Mouse (Mus musculus): ENCODE data around the gene Mrps15.
"Not testable (repeated sequence)": the region's sequence is repeated elsewhere in the genome, so short reads cannot be mapped to it uniquely, and the experiment has no call there.

Gene Mrps15

DNA sequence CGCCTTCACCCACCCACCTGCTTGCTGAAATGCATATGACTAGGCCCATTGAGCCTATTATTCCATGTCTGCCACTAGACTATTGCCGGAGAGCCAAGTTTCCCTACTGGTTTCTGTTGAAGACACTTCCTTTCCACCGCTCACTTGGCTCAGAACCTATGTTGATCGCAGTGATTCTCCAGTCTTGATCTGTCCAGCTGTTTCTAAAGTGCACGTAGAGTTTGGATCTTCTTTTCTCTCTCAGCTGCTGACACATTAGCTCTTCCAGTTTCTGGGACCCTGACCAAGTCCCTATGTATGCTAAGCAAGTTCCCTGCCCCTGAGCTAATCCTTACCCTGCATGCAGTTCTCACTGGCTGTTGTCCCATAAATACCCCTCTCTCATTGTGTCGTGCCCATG, 31.1 kb downstream of the Mrps15 start:
- no peak for DNase-seq (ENCODE audit: low spot score)

- no peak for DNase-seq (ENCODE audit: low spot score)
Observed at GRCm38 (mm10) chr4:126079266-126079665, 32.5 kb downstream of the Mrps15 start.

DNA sequence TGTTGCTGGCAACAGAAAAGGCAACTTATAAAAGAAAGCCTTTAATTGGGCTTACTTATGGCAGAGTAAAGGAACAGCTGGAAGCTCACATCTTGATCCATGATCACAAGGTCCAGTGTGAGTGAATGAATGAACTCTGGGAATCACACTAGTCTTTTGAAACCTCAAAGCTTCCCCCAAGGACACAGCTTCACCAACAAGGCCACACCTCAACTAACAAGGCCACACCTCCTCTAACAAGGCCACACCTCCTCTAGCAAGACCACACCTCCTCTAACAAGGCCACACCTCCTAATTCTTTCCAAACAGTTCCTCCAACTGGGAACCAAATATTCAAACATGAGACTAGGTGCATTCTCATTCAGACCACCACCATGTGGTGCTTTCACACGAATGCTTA, 34.9 kb downstream of the Mrps15 start:
- DNase-seq (ENCODE audit: low spot score), result no peak

DNA sequence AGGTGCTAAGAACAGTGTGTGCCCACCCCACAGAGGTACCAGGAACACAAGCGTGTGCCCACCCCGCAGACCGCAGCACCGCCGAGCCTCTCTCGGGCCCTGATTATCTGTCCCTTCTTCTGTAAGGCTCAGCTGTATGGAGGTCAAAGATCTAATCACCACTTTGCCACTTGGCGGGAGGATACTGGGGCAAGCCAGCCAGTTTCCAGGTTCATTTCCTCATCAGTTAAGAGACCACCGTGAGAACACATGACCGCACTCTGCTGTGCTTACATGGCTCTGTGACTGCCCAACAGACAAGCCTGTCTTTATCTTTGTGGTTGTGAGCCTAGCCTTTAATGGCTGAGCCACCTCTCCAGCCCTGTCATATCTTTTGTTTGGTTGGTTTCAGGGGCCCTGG, 36.3 kb downstream of the Mrps15 start:
- DNase-seq (ENCODE audit: low spot score), result no peak

GRCm38 (mm10) chr4:126084382-126084781, 37.7 kb downstream of the Mrps15 start:
- no peak for DNase-seq (ENCODE audit: low spot score)

GRCm38 (mm10) chr4:126085996-126086576, 39.4 kb downstream of the Mrps15 start:
- DNase-seq (ENCODE audit: low spot score), result peak; percentile 89

DNA sequence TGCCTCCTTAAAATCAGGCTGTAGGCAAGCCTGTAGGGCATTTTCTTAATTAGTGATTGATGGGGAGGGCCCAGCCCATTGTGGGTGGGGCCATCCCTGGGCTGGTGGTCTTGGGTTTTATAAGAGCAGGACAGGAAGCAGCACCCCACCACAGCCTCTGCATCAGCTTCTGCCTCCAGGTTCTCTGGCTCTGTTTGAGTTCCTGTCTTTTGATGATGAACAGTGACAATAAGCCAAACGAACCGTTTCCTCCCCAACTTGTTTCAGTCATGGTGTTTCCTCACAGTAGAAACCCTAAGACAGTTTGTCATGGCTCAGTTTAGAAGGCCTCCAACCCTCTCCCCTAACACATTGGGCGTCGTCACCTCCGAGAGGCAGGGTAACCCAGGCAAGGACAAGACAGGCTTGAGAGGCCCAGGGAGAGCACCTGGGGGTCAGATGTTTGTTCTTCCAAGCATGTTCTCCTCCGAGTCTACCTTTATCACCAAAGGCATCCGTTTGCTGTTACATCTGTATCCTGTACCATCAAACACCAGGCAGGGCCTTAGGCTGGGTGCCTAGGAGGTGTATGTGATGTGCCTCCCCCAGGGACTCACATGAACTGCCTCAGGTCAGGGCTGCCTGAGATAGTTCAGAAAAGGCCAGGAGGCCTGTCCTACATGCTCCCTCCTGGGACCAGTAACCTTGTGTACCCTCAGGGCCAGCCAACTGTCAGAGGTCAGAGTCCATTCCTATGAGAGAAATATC, 43.5 kb downstream of the Mrps15 start:
- DNase-seq (ENCODE audit: low spot score), result no peak

- no peak for DNase-seq (ENCODE audit: low spot score)
Observed at GRCm38 (mm10) chr4:126090848-126091124, 44.1 kb downstream of the Mrps15 start.

GRCm38 (mm10) chr4:126091873-126092272, 45.1 kb downstream of the Mrps15 start:
- no peak for DNase-seq (ENCODE audit: low spot score)

GRCm38 (mm10) chr4:126095622-126096430, 49.1 kb downstream of the Mrps15 start:
- DNase-seq (ENCODE audit: low spot score), result not testable (repeated sequence)

DNA sequence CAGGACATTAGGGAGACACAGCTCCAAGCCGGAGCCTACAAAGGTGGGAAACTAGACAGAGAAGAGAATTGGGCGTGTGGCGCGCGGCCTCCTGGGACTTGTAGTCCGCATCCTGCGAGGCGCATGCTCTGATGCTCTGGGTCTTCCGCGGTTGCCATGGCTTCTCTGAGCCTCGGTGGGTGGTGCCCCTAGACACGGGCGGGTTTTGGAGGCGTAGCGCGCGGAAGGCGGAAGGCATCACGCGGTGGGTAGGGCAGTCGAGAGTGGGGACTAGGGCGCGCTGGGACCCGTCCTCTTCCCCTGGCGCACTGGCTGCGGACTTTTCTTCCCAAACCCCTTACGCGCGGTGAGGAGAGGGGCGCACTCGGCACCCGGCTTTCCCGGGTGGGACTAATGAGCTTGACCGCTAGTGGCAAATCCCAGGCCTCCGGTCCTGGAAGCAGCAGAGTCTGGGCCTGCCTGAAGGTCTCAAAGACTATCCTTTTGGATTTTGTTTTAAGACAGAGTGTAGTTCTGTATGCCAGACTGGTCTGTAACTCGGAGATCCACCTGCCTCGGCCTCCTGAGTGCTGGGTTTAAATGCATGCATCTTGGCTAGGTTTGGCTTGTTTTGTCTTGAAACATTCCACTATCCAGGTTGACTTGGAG, 49.9 kb downstream of the Mrps15 start, which contains the start of gene Lsm10:
TSS of gene Lsm10 (plus strand) at position 160 of the 648 bp plus-strand sequence.
- DNase-seq (ENCODE audit: low spot score), result peak; percentile 99

- no peak for DNase-seq (ENCODE audit: low spot score)
Observed at GRCm38 (mm10) chr4:126097711-126098253, 51.1 kb downstream of the Mrps15 start.

DNA sequence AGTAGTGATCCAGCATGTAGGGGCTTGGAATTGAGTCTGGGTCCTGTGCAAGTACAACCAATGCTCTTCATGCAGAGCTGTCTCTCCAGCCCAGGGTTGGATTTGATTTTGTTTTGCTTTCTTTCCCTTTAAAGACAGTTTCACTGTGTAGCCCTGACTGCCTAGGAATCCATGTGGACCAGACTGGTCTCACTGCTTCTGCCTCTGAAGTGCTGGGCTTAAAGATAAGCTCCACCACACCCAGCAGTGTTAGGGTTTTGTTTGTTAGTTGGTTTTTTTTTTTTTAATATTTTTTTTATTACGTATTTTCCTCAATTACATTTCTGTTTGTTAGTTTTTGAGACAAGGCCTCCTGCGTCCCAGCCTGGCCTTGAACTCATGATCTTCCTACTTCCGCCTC, 52.6 kb downstream of the Mrps15 start:
- DNase-seq (ENCODE audit: low spot score), result no peak

DNA sequence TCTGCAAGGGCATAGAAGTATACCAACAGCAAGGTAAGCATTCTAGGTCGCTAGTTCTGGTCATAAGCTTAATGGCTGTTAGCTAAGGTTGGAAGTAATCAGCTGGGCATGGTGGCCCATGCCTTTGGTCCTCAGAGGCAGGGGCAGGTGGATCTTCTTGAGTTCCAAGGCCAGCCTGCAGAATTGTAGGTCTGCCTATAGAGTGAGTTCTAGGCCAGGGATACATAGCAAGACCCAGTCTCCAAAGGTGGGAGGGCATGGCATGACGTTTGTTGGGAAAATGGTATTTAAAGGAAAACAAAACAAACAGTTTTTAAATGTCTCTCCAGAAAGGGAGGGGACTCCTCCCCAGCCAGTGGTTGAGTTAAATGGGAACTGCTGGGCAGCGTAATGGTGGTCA, 54.0 kb downstream of the Mrps15 start:
- no peak for DNase-seq (ENCODE audit: low spot score)

- DNase-seq (ENCODE audit: low spot score), result peak; percentile 32
Observed at GRCm38 (mm10) chr4:126102061-126102841, 55.5 kb downstream of the Mrps15 start.

- peak; percentile 84 for DNase-seq (ENCODE audit: low spot score)
Observed at GRCm38 (mm10) chr4:126103057-126103581, 56.4 kb downstream of the Mrps15 start.

DNA sequence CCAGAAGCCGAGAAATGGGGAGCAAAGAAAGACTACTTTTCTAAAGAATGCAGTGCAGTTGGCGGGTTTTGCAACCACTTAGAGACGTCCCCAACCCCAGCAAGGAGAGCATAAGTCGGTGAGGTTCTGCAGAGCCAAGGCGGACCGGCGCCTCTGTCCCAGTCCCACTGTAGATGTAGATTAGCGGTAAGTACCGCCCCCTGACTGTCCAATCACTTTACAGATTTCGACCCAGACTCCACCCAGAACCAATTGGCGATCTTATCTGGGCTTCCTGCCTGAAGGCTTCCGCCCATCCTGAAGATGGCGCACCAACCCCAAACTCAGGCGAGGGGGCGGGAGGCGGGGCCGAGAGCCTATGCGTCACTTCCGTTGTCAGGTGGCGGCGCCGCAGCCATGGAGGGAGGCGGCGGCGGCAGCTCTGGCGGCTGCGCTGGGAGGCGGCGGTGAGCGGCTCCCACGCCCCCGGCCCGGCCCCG, 56.9 kb downstream of the Mrps15 start, which contains the start of gene Stk40:
TSS of gene Stk40 (plus strand) at position 368 of the 479 bp plus-strand sequence.
- DNase-seq (ENCODE audit: low spot score), result peak; percentile 98

GRCm38 (mm10) chr4:126104261-126105075, 57.7 kb downstream of the Mrps15 start:
- no peak for DNase-seq (ENCODE audit: low spot score)

Data from embryo, embryonic 10 days (tissue).